Mouse (Mus musculus) adrenal gland, postnatal 0 days (tissue): ENCODE measurements around the gene Cacul1. TPM values are rescaled to one million over a fixed set of nuclear protein-coding genes. Genes with fewer than 3 reads are reported as not detected.

Source experiments
- microRNA-seq: library from miRNA; unstranded; fragments of <30 nt; microRNA quantifications from one replicate; pipeline ENCODE4, GENCODE M21; 2016; ENCODE audit warnings: borderline replicate concordance; ENCODE audit not compliant: insufficient number of aligned reads
- polyA plus RNA-seq: library from polyadenylated mRNA; unstranded; fragments of >200 nt; fragmentation: Nextera tagmentation; extraction: Ambion mirVana; gene quantifications from 2 replicates; pipeline ENCODE4 v1.2.1, GENCODE M21; 2015

Gene Cacul1
- 13.5 and 16.5 TPM in 2 replicates for polyA plus RNA-seq

GRCm38 (mm10) chr19:60580582-60581339 lies at the start of gene Cacul1:
Gene Cacul1, minus strand, starts transcription at chr19:60581025.

Small RNA genes within 50 kb of the gene (microRNA-seq; reads per million reads assigned to microRNA genes)
- not detected for gene Gm25238

Other genes with a start within 250 kb of the Cacul1 start
- gene Prlhr, start 112.7 kb downstream of the Cacul1 start, polyA plus RNA-seq = 0.13 and 0.30 TPM in 2 replicates
- 2.2 and 2.7 TPM in 2 replicates for gene Nanos1, start 175.0 kb upstream of the Cacul1 start, polyA plus RNA-seq
- gene Eif3a, start 209.6 kb upstream of the Cacul1 start, polyA plus RNA-seq = 47.5 and 69.9 TPM in 2 replicates
- 30.1 and 36.1 TPM in 2 replicates for gene Fam45a, start 230.6 kb upstream of the Cacul1 start, polyA plus RNA-seq